Comparison of ENCODE assay signal across 8 mouse cellular contexts in genomic region chr11:77492311-77492871, GRCm38 (mm10). TPM values are rescaled to one million over a fixed set of nuclear protein-coding genes. Genes with fewer than 3 reads are reported as not detected.
DNase-seq lines count a peak whose midpoint lies in the region; ATAC-seq and TF ChIP-seq lines count a peak whose summit lies in the region.

No protein-coding gene starts in this region.

- H3K27ac ChIP-seq in hindbrain, embryonic 14.5 days = peak overlapping the region; percentile 88
- H3K27ac ChIP-seq in liver, embryonic 15.5 days (replicated peaks) = peak overlapping the region; percentile 63
- H3K27ac ChIP-seq in stomach, postnatal 0 days (replicated peaks) = peak overlapping the region; percentile 95

- H3K4me1 ChIP-seq in hindbrain, embryonic 14.5 days (replicated peaks; ENCODE audit: control insufficient read depth, insufficient read depth, low read length) = peaks cover 60% of the 10 kb centered on the region
- peaks cover 79% of the 10 kb centered on the region for H3K4me1 ChIP-seq in liver, embryonic 15.5 days (replicated peaks)
- peaks cover 16% of the 10 kb centered on the region for H3K4me1 ChIP-seq in stomach, postnatal 0 days (replicated peaks; ENCODE audit: control insufficient read depth, insufficient read depth)

- no peak for TF ChIP-seq CTCF in brain, embryonic 14.5 days (IDR thresholded peaks at IDR 0.05; ENCODE audit: borderline replicate concordance, extremely low read depth, insufficient read depth, insufficient read length)
- no peak for TF ChIP-seq CTCF in stomach, postnatal 0 days (IDR thresholded peaks at IDR 0.05; ENCODE audit: low read depth)

- no peaks in the 10 kb centered on the region for H3K9me3 ChIP-seq in hindbrain, embryonic 14.5 days (ENCODE audit: control insufficient read depth, low read length)
- no peaks in the 10 kb centered on the region for H3K9me3 ChIP-seq in liver, embryonic 15.5 days (replicated peaks)
- H3K9me3 ChIP-seq in stomach, postnatal 0 days (ENCODE audit: control insufficient read depth, low read length) = no peaks in the 10 kb centered on the region

- peak overlapping the region; percentile 88 for H3K4me2 ChIP-seq in hindbrain, embryonic 14.5 days (replicated peaks)
- peak overlapping the region; percentile 93 for H3K4me2 ChIP-seq in liver, embryonic 15.5 days
- H3K4me2 ChIP-seq in stomach, postnatal 0 days (replicated peaks; ENCODE audit: low read depth) = peak overlapping the region; percentile 91

- no peaks in the 10 kb centered on the region for H3K36me3 ChIP-seq in hindbrain, embryonic 14.5 days (replicated peaks; ENCODE audit: control insufficient read depth, insufficient read depth)
- no peaks in the 10 kb centered on the region for H3K36me3 ChIP-seq in liver, embryonic 15.5 days (replicated peaks)
- H3K36me3 ChIP-seq in stomach, postnatal 0 days (ENCODE audit: control insufficient read depth, insufficient read depth, low read length) = no peaks in the 10 kb centered on the region

- no peak for TF ChIP-seq EP300 in stomach, postnatal 0 days (optimal IDR thresholded peaks at IDR 0.05)

- H3K27me3 ChIP-seq in hindbrain, embryonic 14.5 days (ENCODE audit: control insufficient read depth, insufficient read depth, low read length) = no peaks in the 10 kb centered on the region
- H3K27me3 ChIP-seq in liver, embryonic 15.5 days = peaks cover 49% of the 10 kb centered on the region
- H3K27me3 ChIP-seq in stomach, postnatal 0 days (ENCODE audit: control insufficient read depth, insufficient read depth, low read length) = no peaks in the 10 kb centered on the region

- peak overlapping the region; percentile 93 for H3K9ac ChIP-seq in hindbrain, embryonic 14.5 days
- peak overlapping the region; percentile 75 for H3K9ac ChIP-seq in liver, embryonic 15.5 days
- peak overlapping the region; percentile 91 for H3K9ac ChIP-seq in stomach, postnatal 0 days (ENCODE audit: low read length)

- TF ChIP-seq POLR2A in brain, embryonic 14.5 days (IDR thresholded peaks at IDR 0.05; ENCODE audit: borderline replicate concordance, extremely low read depth, insufficient read depth, insufficient read length, poor library complexity, severe bottlenecking) = no peak

- DNase-seq in frontal cortex, postnatal 10 days (ENCODE audit: low spot score in 2 of 2) = peak; percentile 60 to 80
- no peak for DNase-seq in frontal cortex, postnatal 25 days (ENCODE audit: low spot score in 2 of 2)
- peak; percentile 61 for DNase-seq in 3134 (ENCODE audit: extremely low read depth, insufficient read length, low spot score)
- peak; percentile 51 for DNase-seq in brain, embryonic 14.5 days (ENCODE audit: low read depth)
- DNase-seq in hindbrain, embryonic 14.5 days (ENCODE audit: low spot score) = no peak
- DNase-seq in stomach, postnatal 0 days (ENCODE audit: low spot score) = no peak
- no peak for DNase-seq in urinary bladder, postnatal 36 days (ENCODE audit: low spot score in 2 of 2)

- H3K4me3 ChIP-seq in hindbrain, embryonic 14.5 days (replicated peaks; ENCODE audit: low read length) = peak overlapping the region; percentile 96
- peak overlapping the region; percentile 80 for H3K4me3 ChIP-seq in liver, embryonic 15.5 days (replicated peaks)
- H3K4me3 ChIP-seq in stomach, postnatal 0 days (ENCODE audit: low read depth, low read length) = peak overlapping the region; percentile 53

- WGBS in hindbrain, embryonic 14.5 days = under 1% methylated on average over 15 of the region's 18 CpGs
- under 1% methylated on average over 13 of the region's 18 CpGs for WGBS in liver, embryonic 15.5 days (ENCODE audit: insufficient replicate concordance)
- WGBS in stomach, postnatal 0 days = 0% methylated on average over 13 of the region's 18 CpGs

- ATAC-seq in hindbrain, embryonic 14.5 days (ENCODE audit: low FRiP score) = no peak
- no peak for ATAC-seq in liver, embryonic 15.5 days (ENCODE audit: insufficient read depth)
- no peak for ATAC-seq in stomach, postnatal 0 days (ENCODE audit: low FRiP score, low TSS enrichment)

RNA-seq across cellular contexts. Expression of gene Git1, which starts 1.0 kb away (rescaled TPM):
- 71.0 and 104 TPM in 2 replicates for polyA plus RNA-seq in brain, embryonic 14.5 days (2012; rRNA removed)
- polyA plus RNA-seq in hindbrain, embryonic 14.5 days (2014; fragmentation: Nextera tagmentation; extraction: Ambion mirVana) = 21.3 and 23.2 TPM in 2 replicates
- 1.4 and 2.2 TPM in 2 replicates for polyA plus RNA-seq in liver, embryonic 15.5 days (2015; fragmentation: Nextera tagmentation; extraction: Ambion mirVana)
- 5.9 and 7.9 TPM in 2 replicates for polyA plus RNA-seq in stomach, postnatal 0 days (2015; fragmentation: Nextera tagmentation; extraction: Ambion mirVana)

RNA-seq across cellular contexts. Expression of gene Ankrd13b, which starts 2.9 kb away (rescaled TPM):
- 280 and 349 TPM in 2 replicates for polyA plus RNA-seq in brain, embryonic 14.5 days (2012; rRNA removed)
- 44.5 and 45.0 TPM in 2 replicates for polyA plus RNA-seq in hindbrain, embryonic 14.5 days (2014; fragmentation: Nextera tagmentation; extraction: Ambion mirVana)
- 0.58 and 0.75 TPM in 2 replicates for polyA plus RNA-seq in liver, embryonic 15.5 days (2015; fragmentation: Nextera tagmentation; extraction: Ambion mirVana)
- 2.4 and 3.0 TPM in 2 replicates for polyA plus RNA-seq in stomach, postnatal 0 days (2015; fragmentation: Nextera tagmentation; extraction: Ambion mirVana)

RNA-seq across cellular contexts. Expression of gene Abhd15, which starts 22.5 kb away (rescaled TPM):
- polyA plus RNA-seq in brain, embryonic 14.5 days (2012; rRNA removed) = 0.57 and 0.75 TPM in 2 replicates
- polyA plus RNA-seq in hindbrain, embryonic 14.5 days (2014; fragmentation: Nextera tagmentation; extraction: Ambion mirVana) = 1.7 and 2.7 TPM in 2 replicates
- 3.9 and 4.9 TPM in 2 replicates for polyA plus RNA-seq in liver, embryonic 15.5 days (2015; fragmentation: Nextera tagmentation; extraction: Ambion mirVana)
- polyA plus RNA-seq in stomach, postnatal 0 days (2015; fragmentation: Nextera tagmentation; extraction: Ambion mirVana) = 1.8 and 1.9 TPM in 2 replicates

RNA-seq across cellular contexts. Expression of gene Trp53i13, which starts 23.4 kb away (rescaled TPM):
- polyA plus RNA-seq in brain, embryonic 14.5 days (2012; rRNA removed) = 11.6 and 16.6 TPM in 2 replicates
- 13.3 and 15.1 TPM in 2 replicates for polyA plus RNA-seq in hindbrain, embryonic 14.5 days (2014; fragmentation: Nextera tagmentation; extraction: Ambion mirVana)
- polyA plus RNA-seq in liver, embryonic 15.5 days (2015; fragmentation: Nextera tagmentation; extraction: Ambion mirVana) = 5.2 TPM in 2 replicates
- polyA plus RNA-seq in stomach, postnatal 0 days (2015; fragmentation: Nextera tagmentation; extraction: Ambion mirVana) = 19.5 and 20.9 TPM in 2 replicates

RNA-seq across cellular contexts. Expression of gene Gm10392, which starts 26.6 kb away (rescaled TPM):
- not detected in 2 replicates for polyA plus RNA-seq in brain, embryonic 14.5 days (2012; rRNA removed)
- not detected in 2 replicates for polyA plus RNA-seq in hindbrain, embryonic 14.5 days (2014; fragmentation: Nextera tagmentation; extraction: Ambion mirVana)
- polyA plus RNA-seq in liver, embryonic 15.5 days (2015; fragmentation: Nextera tagmentation; extraction: Ambion mirVana) = 0.07 and 0.28 TPM in 2 replicates
- polyA plus RNA-seq in stomach, postnatal 0 days (2015; fragmentation: Nextera tagmentation; extraction: Ambion mirVana) = 0.06 and 0.07 TPM in 2 replicates

Comparison
In these comparisons a context has a peak if more than half of its experiments do, and no peak if none do; other contexts are left out.
1. DNase-seq: peak in frontal cortex, postnatal 10 days (2 of 2), 3134 (single experiment) and brain, embryonic 14.5 days (single experiment); none in frontal cortex, postnatal 25 days (0 of 2), hindbrain, embryonic 14.5 days (single experiment), stomach, postnatal 0 days (single experiment) and urinary bladder, postnatal 36 days (0 of 2).
2. RNA of gene Ankrd13b, which starts 2.9 kb away (polyA plus RNA-seq): 280 to 349 TPM in brain, embryonic 14.5 days and 44.5 to 45.0 TPM in hindbrain, embryonic 14.5 days; 2.4 to 3.0 TPM in stomach, postnatal 0 days and 0.58 to 0.75 TPM in liver, embryonic 15.5 days; every median in the first group is over 10 times any median in the second.
3. Peak in every context shown above with its lines, with median percentiles within 50 percentile points of each other: H3K27ac ChIP-seq, H3K4me2 ChIP-seq, H3K4me3 ChIP-seq and H3K9ac ChIP-seq.